Mouse (Mus musculus) liver, adult 2 months (tissue): ENCODE results near the gene Fam120c.

Source experiments
- CTCF ChIP-seq: fragments of 200-500 bp; IDR thresholded peaks from 2 replicates; pipeline ENCODE4 v1.5.1; 2011; ENCODE audit warnings: low read depth, low read length, control low read depth
- POLR2A ChIP-seq: fragments of 200-500 bp; IDR thresholded peaks from 2 replicates; pipeline ENCODE4 v1.6.1; 2011; ENCODE audit warnings: low read length, control low read depth; ENCODE audit not compliant: insufficient read depth; ENCODE audit errors: extremely low read depth

GRCm38 (mm10) chrX:151508536-151508935 is 164.6 kb downstream of the Fam120c start:
- TF ChIP-seq CTCF (no peak), POLR2A (no peak)
